Mouse (Mus musculus): ENCODE results near the gene Cherp. TPM values are rescaled to one million over a fixed set of nuclear protein-coding genes. Genes with fewer than 3 reads are reported as not detected.
A peak's percentile ranks its signal among the peaks of the same experiment; 100 is the strongest.

Gene Cherp
- total RNA-seq, 2 experiments from 2014 or later: 19.7 to 26.1 TPM

DNA sequence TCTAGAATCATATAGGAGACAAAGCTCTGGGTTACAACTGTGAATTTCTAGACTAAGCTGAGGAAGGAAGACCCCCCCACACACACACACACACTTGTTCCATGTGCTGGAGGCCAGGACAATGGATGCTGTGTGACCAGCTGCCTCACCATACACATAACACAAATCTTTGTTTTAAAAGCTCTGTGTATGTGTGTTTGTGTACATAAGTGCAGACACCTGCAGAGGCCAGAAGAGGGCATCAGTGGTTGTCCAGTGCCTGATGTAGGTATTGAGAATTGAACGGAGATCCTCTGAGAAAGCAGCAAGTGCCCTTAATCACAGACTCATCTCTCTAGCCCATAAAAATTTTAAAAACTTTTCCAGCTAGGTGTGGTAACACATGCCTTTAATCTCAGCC, 52.1 kb downstream of the Cherp start:
- intact Hi-C loops (cut with DNase I): loop anchor here (5.0 kb wide), 1 partner anchor 124 kb away; the partner anchor contains the start of gene Med26

DNA sequence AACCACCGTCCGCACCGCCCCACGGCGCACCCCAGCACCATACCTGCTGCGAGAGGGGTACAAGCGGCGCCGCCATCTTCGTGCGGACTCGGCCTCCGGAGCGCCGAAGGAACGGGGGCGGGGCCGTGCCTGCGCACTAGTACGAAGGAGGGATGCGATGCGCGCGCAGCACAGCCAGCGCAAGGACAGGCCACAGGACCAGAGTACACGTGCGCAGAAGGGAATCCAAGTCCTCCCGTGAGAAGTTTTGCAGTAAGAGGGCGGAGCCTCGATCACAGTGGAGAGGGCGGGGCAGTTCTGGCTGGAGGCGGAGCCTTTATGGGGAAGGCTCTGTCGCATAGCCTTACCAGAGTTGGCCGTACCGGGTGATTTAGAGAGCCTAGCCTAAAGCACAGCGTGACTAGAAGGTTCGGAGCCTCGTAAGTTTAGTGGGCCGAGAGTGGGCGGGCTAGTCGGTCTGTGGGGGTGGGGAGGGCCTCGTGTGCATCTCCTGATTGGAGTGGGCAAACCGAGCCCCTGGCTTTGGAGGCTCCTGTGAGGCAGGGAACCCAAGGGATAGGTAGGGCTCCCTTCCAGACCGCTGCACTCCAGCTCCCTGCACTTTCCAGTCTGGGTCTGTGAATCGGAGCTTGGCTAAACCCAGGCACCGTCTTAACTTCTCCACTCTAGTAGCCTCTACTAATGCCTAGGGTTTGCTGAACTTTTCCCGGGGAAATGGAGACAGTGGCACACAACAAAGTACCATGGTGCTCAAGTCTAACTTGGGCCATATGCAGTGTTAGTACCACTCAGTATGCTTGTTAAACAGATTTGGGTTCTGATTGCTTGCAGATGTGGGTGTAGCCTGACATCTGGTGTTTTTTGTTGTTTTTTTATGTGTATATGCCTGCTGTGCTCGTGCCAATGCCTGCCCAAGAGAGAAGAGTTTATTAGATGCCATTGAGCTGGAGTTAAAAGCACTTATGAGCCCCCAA, 53.4 kb downstream of the Cherp start, which contains the start of gene Eps15l1:
Gene Eps15l1, minus strand, starts transcription at position 99 of the 974 bp plus-strand sequence.
- no peak for TF ChIP-seq CTCF (IDR thresholded peaks at IDR 0.05)
- Histone ChIP-seq H3K27ac (peak within 1 kb of the TSS; percentile 98), H3K4me3 (peak within 1 kb of the TSS; percentile 98)
- intact Hi-C loops (cut with DNase I): loop anchor here (5.0 kb wide), 1 partner anchor 126 kb away; the partner anchor contains the start of gene Med26
- DNase-seq: peak; percentile 99

More for the DNA sequence above, 52.1 kb downstream of the Cherp start:
- Histone ChIP-seq H3K4me3 (no peak overlapping the region), H3K27ac (no peak overlapping the region; the same call in 1 of the 2 replicates)
- TF ChIP-seq CTCF (IDR thresholded peaks at IDR 0.05): peak; percentile 47
- DNase-seq: peak; percentile 18

DNA sequence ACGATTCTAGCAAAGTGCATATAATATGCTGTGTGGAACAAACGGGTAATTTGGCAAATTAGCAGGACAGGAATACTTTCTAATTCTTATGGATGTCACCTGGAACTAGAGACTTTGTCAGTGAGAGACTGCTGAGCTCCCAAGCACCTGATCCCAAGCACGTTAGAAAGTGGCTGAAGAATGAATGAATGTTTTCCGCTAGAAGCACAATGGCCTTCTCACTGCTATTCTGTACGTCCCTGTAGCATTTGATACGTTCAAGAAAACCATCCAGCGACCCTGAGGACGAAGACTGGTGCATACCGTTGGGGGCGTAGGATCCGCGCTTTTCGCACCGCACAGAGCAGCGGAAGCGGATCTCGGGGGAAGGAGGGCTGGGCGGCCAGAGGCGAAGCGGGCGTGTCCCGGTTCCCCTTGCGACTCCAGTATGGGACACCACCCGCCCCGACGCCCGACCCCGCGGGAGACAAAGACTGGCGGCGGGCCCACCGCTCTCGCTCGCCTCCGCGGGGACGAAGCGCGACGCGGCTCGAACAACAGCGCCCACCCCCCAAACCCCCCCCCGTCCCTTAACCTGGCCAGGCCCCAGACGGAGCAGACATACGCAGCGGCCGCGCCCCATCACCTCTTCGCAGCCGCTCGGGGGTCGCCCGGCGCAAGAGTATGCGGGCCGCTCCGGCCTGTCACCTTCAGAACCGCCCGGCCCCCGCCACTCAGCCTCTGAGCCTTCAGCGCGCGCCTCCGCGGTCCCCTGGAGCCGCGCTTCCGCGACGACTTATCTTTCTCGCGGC, 54.3 kb downstream of the Cherp start:
- intact Hi-C loops (cut with DNase I): loop anchor here (5.0 kb wide), 1 partner anchor 127 kb away; the partner anchor contains the start of gene Med26
- H3K27ac ChIP-seq: peak overlapping the region; percentile 98
- TF ChIP-seq CTCF (IDR thresholded peaks at IDR 0.05): no peak
- peak; percentile 73 for DNase-seq
- peak overlapping the region; percentile 98 for H3K4me3 ChIP-seq

DNA sequence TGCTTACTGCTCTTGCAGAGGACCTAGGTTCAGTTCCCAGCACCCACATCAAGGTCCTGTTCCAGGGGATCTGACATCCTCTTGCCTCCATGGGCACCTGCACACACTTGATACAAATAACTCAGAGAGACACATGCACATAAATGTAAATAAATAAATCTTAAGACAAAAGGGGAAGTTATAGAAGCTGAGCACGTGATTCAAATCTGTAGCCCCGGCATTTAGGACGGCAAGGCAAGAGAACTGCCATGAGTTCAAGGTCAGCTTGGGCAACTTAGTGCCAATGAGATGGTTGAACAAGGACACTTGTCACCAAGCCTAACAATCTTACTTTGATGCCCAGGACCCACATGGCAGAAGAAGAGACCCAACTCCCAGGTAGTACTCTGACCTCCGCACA, 57.0 kb downstream of the Cherp start:
- TF ChIP-seq CTCF (IDR thresholded peaks at IDR 0.05): no peak

DNA sequence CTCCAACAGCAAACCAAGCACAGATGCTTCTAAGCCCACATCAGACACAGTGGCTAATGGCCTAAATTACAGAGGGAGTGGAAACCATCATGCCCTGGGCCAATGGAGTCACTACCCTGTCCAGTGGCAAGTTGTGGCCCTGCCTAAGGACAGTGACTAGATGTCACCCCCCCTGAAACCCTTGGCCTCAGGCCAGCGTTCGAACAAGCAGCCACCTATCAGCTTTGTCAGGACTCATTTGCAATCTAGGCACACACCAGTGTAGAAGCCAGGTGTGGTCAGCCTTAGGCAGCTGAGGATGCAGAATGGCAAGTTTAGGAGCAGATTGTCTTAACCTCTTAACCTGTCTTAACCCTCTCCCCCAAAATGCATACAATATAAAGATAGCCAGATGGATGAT, 59.8 kb downstream of the Cherp start:
- 0 out of 2 replicates have a peak overlapping the region, but pooled peaks have one; percentile 25 for H3K27ac ChIP-seq
- TF ChIP-seq CTCF (IDR thresholded peaks at IDR 0.05): no peak
- intact Hi-C loops (cut with DNase I): no loop called here
- H3K4me3 ChIP-seq: no peak overlapping the region
- no peak for DNase-seq

More for the DNA sequence above, 57.0 kb downstream of the Cherp start:
- no peak overlapping the region for H3K4me3 ChIP-seq
- intact Hi-C loops (cut with DNase I): no loop called here
- peak; percentile 12 for DNase-seq
- H3K27ac ChIP-seq: peak overlapping the region; percentile 67; the same call in 1 of the 2 replicates

DNA sequence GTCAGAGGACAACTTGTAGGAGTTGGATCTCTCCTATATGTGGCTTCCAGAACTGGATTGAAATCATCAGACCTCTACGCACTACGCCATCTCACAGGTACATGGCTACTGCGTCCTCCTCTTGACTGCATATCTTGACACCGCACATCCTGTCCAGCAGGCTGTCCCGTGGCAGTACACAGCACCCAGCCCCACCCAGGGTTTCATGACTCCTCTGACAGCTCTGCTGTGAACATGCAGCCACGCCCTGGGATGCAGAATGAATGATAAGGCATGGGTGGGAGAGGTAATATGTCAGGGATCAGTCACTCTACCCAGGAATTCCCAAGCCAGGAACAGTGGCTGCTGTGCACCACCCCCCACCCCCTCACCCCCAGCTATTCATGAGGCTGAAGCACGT, 61.2 kb downstream of the Cherp start:
- TF ChIP-seq CTCF (IDR thresholded peaks at IDR 0.05): no peak
- no peak overlapping the region for H3K4me3 ChIP-seq
- H3K27ac ChIP-seq: no peak overlapping the region
- intact Hi-C loops (cut with DNase I): no loop called here
- no peak for DNase-seq

Small RNA genes within 50 kb of the gene (microRNA-seq; reads per million reads assigned to microRNA genes)
- 5.8 reads per million for gene Mir7068

Other genes starting within 250 kb of the Cherp start
- gene Ap1m1, start 235.2 kb downstream of the Cherp start, total RNA-seq (2021): 10 to 100 TPM; 25.8 to 26.0 TPM
- 1 to 10 TPM; 2.8 to 4.8 TPM for gene Gm10282, start 170.0 kb downstream of the Cherp start, total RNA-seq (2021)
- gene Klf2, start 156.2 kb downstream of the Cherp start, total RNA-seq (2021): 10 to 100 TPM in 1 of 2 experiments, 1 to 10 TPM in 1; 9.1 to 38.9 TPM
- gene Eps15l1, start 53.8 kb downstream of the Cherp start, total RNA-seq (2021): 10 to 100 TPM; 25.5 to 27.5 TPM
- 1 to 10 TPM; 3.1 to 4.2 TPM for gene Calr3, start 31.4 kb downstream of the Cherp start, total RNA-seq (2021)
- 1 to 10 TPM; 3.3 to 4.8 TPM for gene 1700030K09Rik, start 31.3 kb downstream of the Cherp start, total RNA-seq (2021)
- 10 to 100 TPM; 44.8 to 52.0 TPM for gene Slc35e1, start 17.4 kb upstream of the Cherp start, total RNA-seq (2021)
- gene Med26, start 73.0 kb upstream of the Cherp start, total RNA-seq (2021): 10 to 100 TPM in 1 of 2 experiments, 1 to 10 TPM in 1; 7.0 to 17.2 TPM
- 10 to 100 TPM; 64.8 to 65.9 TPM for gene Smim7, start 95.9 kb upstream of the Cherp start, total RNA-seq (2021)
- gene Tmem38a, start 96.8 kb upstream of the Cherp start, total RNA-seq (2021): 1,000 to 10,000 TPM; 1,184 to 1,285 TPM
- 1 to 10 TPM; 1.2 to 2.0 TPM for gene Nwd1, start 171.5 kb upstream of the Cherp start, total RNA-seq (2021)
- 10 to 100 TPM; 29.4 to 36.6 TPM for gene Sin3b, start 248.1 kb upstream of the Cherp start, total RNA-seq (2021)